Mouse (Mus musculus) megakaryocyte, embryonic 14.5 days (primary cell): ENCODE results near the gene Tomm40l.

Source experiments
- FLI1 ChIP-seq: IDR thresholded peaks from 2 replicates; pipeline ENCODE4 v1.6.1; 2012; ENCODE audit warnings: low read length, inconsistent platforms, mixed read lengths
- GATA1 ChIP-seq: IDR thresholded peaks from 3 replicates; pipeline ENCODE4 v1.6.1; 2012; ENCODE audit warnings: mixed read lengths, low read length, inconsistent platforms, borderline replicate concordance

- TF ChIP-seq FLI1 = no peak
- TF ChIP-seq GATA1 = no peak
Measured at GRCm38 (mm10) chr1:171220871-171221270, 1.4 kb downstream of the Tomm40l start.
